In the genomic region with DNA sequence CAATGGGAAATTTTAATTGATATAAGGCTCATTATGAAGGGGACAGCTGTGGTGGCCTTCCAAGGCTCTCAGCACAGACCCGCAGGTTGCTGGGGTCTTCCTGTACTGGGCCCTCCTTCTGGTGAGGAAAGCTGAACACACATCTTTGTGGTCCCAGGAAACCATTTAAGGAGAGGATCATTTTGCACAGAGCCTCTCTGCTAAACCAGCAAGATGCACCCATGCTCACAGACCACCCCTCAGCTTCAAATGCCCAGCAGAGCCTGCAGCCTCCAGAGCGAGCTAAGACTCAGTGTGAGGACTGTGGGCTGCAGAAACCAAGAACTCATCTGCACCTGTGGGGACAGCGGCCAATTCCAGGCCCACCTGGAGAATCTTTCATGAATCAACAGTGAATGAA, we compare ENCODE assay signal across 16 mouse cellular contexts. TPM values are rescaled to one million over a fixed set of nuclear protein-coding genes. Genes with fewer than 3 reads are reported as not detected.
DNase-seq lines count a peak whose midpoint lies in the region; ATAC-seq and TF ChIP-seq lines count a peak whose summit lies in the region.
"Had no signal": no experiment of that assay in that cellular context is flagged by ENCODE, and none has a peak within 500 bp of the region (broad histone marks: within the 10 kb centered on the region; RNA-seq: fewer than 3 reads in every experiment).

No protein-coding gene starts in this region.

- H3K4me2 ChIP-seq in neural tube, embryonic 11.5 days (ENCODE audit: low read depth) = no peak overlapping the region
- H3K4me2 ChIP-seq in forebrain, postnatal 0 days (ENCODE audit: low read depth) = no peak overlapping the region
- no peak overlapping the region for H3K4me2 ChIP-seq in limb, embryonic 14.5 days (replicated peaks; ENCODE audit: low read depth, low read length, severe bottlenecking)
- no peak overlapping the region for H3K4me2 ChIP-seq in stomach, embryonic 16.5 days (ENCODE audit: low read depth, low read length)

- WGBS in neural tube, embryonic 11.5 days = 76% methylated on average over 3 of the region's 3 CpGs
- WGBS in forebrain, postnatal 0 days = 46% methylated on average over 3 of the region's 3 CpGs
- 65% methylated on average over 3 of the region's 3 CpGs for WGBS in limb, embryonic 14.5 days
- WGBS in stomach, embryonic 16.5 days = 79% methylated on average over 3 of the region's 3 CpGs

- TF ChIP-seq CTCF in forebrain, postnatal 0 days (IDR thresholded peaks at IDR 0.05; ENCODE audit: low read depth) = no peak

- H3K27me3 ChIP-seq in neural tube, embryonic 11.5 days (ENCODE audit: control insufficient read depth, insufficient read depth, low read length) = no peaks in the 10 kb centered on the region
- no peaks in the 10 kb centered on the region for H3K27me3 ChIP-seq in forebrain, postnatal 0 days (ENCODE audit: insufficient read depth, low read length)
- no peaks in the 10 kb centered on the region for H3K27me3 ChIP-seq in limb, embryonic 14.5 days (ENCODE audit: control insufficient read depth, insufficient read depth, low read length)
- H3K27me3 ChIP-seq in stomach, embryonic 16.5 days (ENCODE audit: control insufficient read depth, insufficient read depth, low read length) = no peaks in the 10 kb centered on the region

- no peaks in the 10 kb centered on the region for H3K36me3 ChIP-seq in neural tube, embryonic 11.5 days (ENCODE audit: control insufficient read depth, insufficient read depth, low read length)
- no peaks in the 10 kb centered on the region for H3K36me3 ChIP-seq in forebrain, postnatal 0 days (ENCODE audit: insufficient read depth)
- peaks cover 15% of the 10 kb centered on the region; the same call in 1 of the 2 replicates for H3K36me3 ChIP-seq in limb, embryonic 14.5 days (ENCODE audit: control insufficient read depth, insufficient read depth, low read length)
- no peaks in the 10 kb centered on the region for H3K36me3 ChIP-seq in stomach, embryonic 16.5 days (ENCODE audit: control insufficient read depth, insufficient read depth, low read length)

- no peak for TF ChIP-seq POLR2A in limb, embryonic 14.5 days (IDR thresholded peaks at IDR 0.05; ENCODE audit: borderline replicate concordance, extremely low read depth, insufficient read depth, insufficient read length)

- no peak overlapping the region for H3K4me3 ChIP-seq in neural tube, embryonic 11.5 days (ENCODE audit: low read depth, low read length)
- no peak overlapping the region for H3K4me3 ChIP-seq in forebrain, postnatal 0 days (ENCODE audit: low read depth, low read length)
- no peak overlapping the region for H3K4me3 ChIP-seq in limb, embryonic 14.5 days (replicated peaks; ENCODE audit: low read length)
- no peak overlapping the region for H3K4me3 ChIP-seq in stomach, embryonic 16.5 days (replicated peaks; ENCODE audit: low read length)

- no peak overlapping the region for H3K9ac ChIP-seq in neural tube, embryonic 11.5 days (ENCODE audit: low read length)
- H3K9ac ChIP-seq in forebrain, postnatal 0 days = 0 out of 2 replicates have a peak overlapping the region, but pooled peaks have one; percentile 14
- peak overlapping the region; percentile 32; the same call in 1 of the 2 replicates for H3K9ac ChIP-seq in limb, embryonic 14.5 days (ENCODE audit: low read depth, low read length, severe bottlenecking)
- 0 out of 2 replicates have a peak overlapping the region, but pooled peaks have one; percentile 20 for H3K9ac ChIP-seq in stomach, embryonic 16.5 days (ENCODE audit: low read length)

- no peaks in the 10 kb centered on the region for H3K9me3 ChIP-seq in neural tube, embryonic 11.5 days (ENCODE audit: control insufficient read depth, low read length)
- no peaks in the 10 kb centered on the region for H3K9me3 ChIP-seq in forebrain, postnatal 0 days (ENCODE audit: low read length)
- no peaks in the 10 kb centered on the region for H3K9me3 ChIP-seq in limb, embryonic 14.5 days (ENCODE audit: control insufficient read depth, low read length)
- no peaks in the 10 kb centered on the region for H3K9me3 ChIP-seq in stomach, embryonic 16.5 days (replicated peaks; ENCODE audit: control insufficient read depth, low read length)

- DNase-seq in neural tube, embryonic 11.5 days (ENCODE audit: low spot score) = no peak
- DNase-seq in neural tube, embryonic 10.5 days (ENCODE audit: extremely low spot score, low spot score) = no peak
- peak; percentile 36 for DNase-seq in forebrain, postnatal 0 days
- no peak for DNase-seq in limb, embryonic 14.5 days (ENCODE audit: low spot score)
- no peak for DNase-seq in spleen, postnatal 10 days (ENCODE audit: low spot score in 2 of 2)
- DNase-seq in frontal cortex, adult 2 months (ENCODE audit: extremely low spot score in 1 of 2, low spot score in 1 of 2) = no peak
- DNase-seq: lung, adult 2 months; thymus, postnatal 4 days had no signal

- H3K4me1 ChIP-seq in neural tube, embryonic 11.5 days (ENCODE audit: control insufficient read depth, insufficient read depth, low read length) = peaks cover 31% of the 10 kb centered on the region
- H3K4me1 ChIP-seq in forebrain, postnatal 0 days (ENCODE audit: insufficient read depth) = peaks cover 29% of the 10 kb centered on the region
- H3K4me1 ChIP-seq in limb, embryonic 14.5 days (ENCODE audit: control insufficient read depth, insufficient read depth, low read length) = peaks cover 61% of the 10 kb centered on the region
- peaks cover 20% of the 10 kb centered on the region; the same call in 1 of the 2 replicates for H3K4me1 ChIP-seq in stomach, embryonic 16.5 days (ENCODE audit: control insufficient read depth, insufficient read depth, low read length)

- H3K27ac ChIP-seq in neural tube, embryonic 11.5 days (ENCODE audit: low read depth, low read length) = peak overlapping the region; percentile 46; the same call in 1 of the 2 replicates
- peak overlapping the region; percentile 54 for H3K27ac ChIP-seq in forebrain, postnatal 0 days (ENCODE audit: low read depth, low read length)
- peak overlapping the region; percentile 95 for H3K27ac ChIP-seq in limb, embryonic 14.5 days (replicated peaks; ENCODE audit: low read depth, low read length)
- peak overlapping the region; percentile 21; the same call in 1 of the 2 replicates for H3K27ac ChIP-seq in stomach, embryonic 16.5 days (ENCODE audit: low read length)

- no peak for ATAC-seq in neural tube, embryonic 11.5 days (ENCODE audit: insufficient read depth, low FRiP score, low TSS enrichment)
- 0 out of 2 replicates have a peak, but pooled peaks have one; percentile 7 for ATAC-seq in forebrain, postnatal 0 days
- ATAC-seq in limb, embryonic 14.5 days (ENCODE audit: low FRiP score, low read depth) = no peak
- no peak for ATAC-seq in stomach, embryonic 16.5 days (ENCODE audit: insufficient read depth, low FRiP score)
- ATAC-seq in megakaryocyte, adult 5-6 weeks (ENCODE audit: poor library complexity, severe bottlenecking) = no peak

RNA-seq across cellular contexts. Expression of gene Cpa1, which starts 15.9 kb away (rescaled TPM):
- 0.35 TPM in 1 of 2 replicates, not detected in the other for polyA plus RNA-seq in neural tube, embryonic 11.5 days (2014; fragmentation: Nextera tagmentation; extraction: Ambion mirVana)
- 1.1 TPM in 1 of 2 replicates, not detected in the other for total RNA-seq in forebrain, postnatal 0 days (2014; rRNA removed)
- polyA plus RNA-seq in forebrain, postnatal 0 days (2015; fragmentation: Nextera tagmentation; extraction: Ambion mirVana) = 0.29 and 0.69 TPM in 2 replicates
- 1.4 and 2.8 TPM in 2 replicates for polyA plus RNA-seq in limb, embryonic 14.5 days (2012; rRNA removed)
- polyA plus RNA-seq in limb, embryonic 14.5 days (2014; fragmentation: Nextera tagmentation; extraction: Ambion mirVana) = 1.1 and 1.3 TPM in 2 replicates
- 684 and 706 TPM in 2 replicates for polyA plus RNA-seq in stomach, embryonic 16.5 days (2015; fragmentation: Nextera tagmentation; extraction: Ambion mirVana)
- total RNA-seq in megakaryocyte, adult 5-6 weeks (2015) = not detected in 2 replicates
- total RNA-seq in megakaryocyte, adult 5-6 weeks (2017) = not detected in 2 replicates
- polyA plus RNA-seq in frontal cortex, adult 2 months (2012; rRNA removed) = 0.13 TPM in 1 of 2 replicates, not detected in the other
- total RNA-seq: gastrocnemius, adult 8-10 months; hematopoietic stem cell, adult 5-6 weeks; layer of hippocampus, postnatal 25 days; neutrophil, adult 5-6 weeks had no signal
- polyA plus RNA-seq: cortical plate, adult 2 months had no signal

RNA-seq across cellular contexts. Expression of gene Cep41, which starts 38.6 kb away (rescaled TPM):
- polyA plus RNA-seq in neural tube, embryonic 11.5 days (2014; fragmentation: Nextera tagmentation; extraction: Ambion mirVana) = 27.3 and 27.9 TPM in 2 replicates
- 10.2 and 14.1 TPM in 2 replicates for total RNA-seq in forebrain, postnatal 0 days (2014; rRNA removed)
- polyA plus RNA-seq in forebrain, postnatal 0 days (2015; fragmentation: Nextera tagmentation; extraction: Ambion mirVana) = 8.8 and 10.6 TPM in 2 replicates
- polyA plus RNA-seq in limb, embryonic 14.5 days (2012; rRNA removed) = 44.3 and 48.5 TPM in 2 replicates
- polyA plus RNA-seq in limb, embryonic 14.5 days (2014; fragmentation: Nextera tagmentation; extraction: Ambion mirVana) = 41.1 and 50.9 TPM in 2 replicates
- polyA plus RNA-seq in stomach, embryonic 16.5 days (2015; fragmentation: Nextera tagmentation; extraction: Ambion mirVana) = 8.8 and 11.6 TPM in 2 replicates
- total RNA-seq in megakaryocyte, adult 5-6 weeks (2015) = 3.5 and 6.0 TPM in 2 replicates
- total RNA-seq in megakaryocyte, adult 5-6 weeks (2017) = 2.0 and 3.1 TPM in 2 replicates
- 6.1 and 7.6 TPM in 2 replicates for polyA plus RNA-seq in frontal cortex, adult 2 months (2012; rRNA removed)

RNA-seq across cellular contexts. Expression of gene Cpa5, which starts 44.1 kb away (rescaled TPM):
- polyA plus RNA-seq in neural tube, embryonic 11.5 days (2014; fragmentation: Nextera tagmentation; extraction: Ambion mirVana) = 0.50 TPM in 1 of 2 replicates, not detected in the other
- not detected in 2 replicates for total RNA-seq in forebrain, postnatal 0 days (2014; rRNA removed)
- 0.11 TPM in 1 of 2 replicates, not detected in the other for polyA plus RNA-seq in forebrain, postnatal 0 days (2015; fragmentation: Nextera tagmentation; extraction: Ambion mirVana)
- 0.81 and 0.87 TPM in 2 replicates for polyA plus RNA-seq in limb, embryonic 14.5 days (2012; rRNA removed)
- polyA plus RNA-seq in limb, embryonic 14.5 days (2014; fragmentation: Nextera tagmentation; extraction: Ambion mirVana) = 0.57 and 0.99 TPM in 2 replicates
- 0.21 and 0.24 TPM in 2 replicates for polyA plus RNA-seq in stomach, embryonic 16.5 days (2015; fragmentation: Nextera tagmentation; extraction: Ambion mirVana)
- total RNA-seq in megakaryocyte, adult 5-6 weeks (2015) = not detected in 2 replicates
- not detected in 2 replicates for total RNA-seq in megakaryocyte, adult 5-6 weeks (2017)
- 0.04 TPM in 1 of 2 replicates, not detected in the other for polyA plus RNA-seq in frontal cortex, adult 2 months (2012; rRNA removed)
- total RNA-seq: gastrocnemius, adult 8-10 months; hematopoietic stem cell, adult 5-6 weeks; layer of hippocampus, postnatal 25 days; neutrophil, adult 5-6 weeks had no signal
- polyA plus RNA-seq: lung, adult 2 months; spleen, adult 2 months had no signal

Comparison
In these comparisons a context has a peak if more than half of its experiments do, and no peak if none do; other contexts are left out.
1. H3K27ac ChIP-seq: peak in every context shown above with its lines; median percentile 95 in limb, embryonic 14.5 days; 54 in forebrain, postnatal 0 days; 46 in neural tube, embryonic 11.5 days; 21 in stomach, embryonic 16.5 days.
2. RNA of gene Cpa1, which starts 15.9 kb away (polyA plus RNA-seq): 684 to 706 TPM in stomach, embryonic 16.5 days; 1.1 to 2.8 TPM in limb, embryonic 14.5 days, 0.29 to 0.69 TPM in forebrain, postnatal 0 days, 0.35 TPM in neural tube, embryonic 11.5 days and 0.13 TPM in frontal cortex, adult 2 months; every median in the first group is over 100 times any median in the second.